Mouse (Mus musculus) intestine, embryonic 14.5 days (tissue): Measurements from ENCODE around the gene Hmgb2. TPM values are rescaled to one million over a fixed set of nuclear protein-coding genes. Genes with fewer than 3 reads are reported as not detected.

Experiments used
- ATAC-seq: fragments of 200-750 bp; cut with Nextera tagmentation; replicated peaks from 2 replicates; pipeline ENCODE4 v1.8.0; 2017; ENCODE audit warnings: low read depth, moderate number of reproducible peaks, moderate TSS enrichment, moderate library complexity; ENCODE audit not compliant: low FRiP score, low TSS enrichment
- DNase-seq: peaks from one replicate; pipeline ENCODE4 v3.0.0-alpha.2; 2018; ENCODE audit warnings: low spot score
- H3K27ac ChIP-seq: fragments of 300-500 bp; sonication (generic); 2 replicates; pipeline ENCODE4 v1.5.1; 2014; ENCODE audit warnings: low read depth, mild to moderate bottlenecking, control low read depth
- H3K27me3 ChIP-seq: fragments of 300-500 bp; sonication (generic); replicated peaks from 2 replicates; pipeline ENCODE4 v1.6.1; 2014; ENCODE audit warnings: low read length, control low read depth; ENCODE audit not compliant: control insufficient read depth, insufficient read depth
- H3K36me3 ChIP-seq: fragments of 300-500 bp; sonication (generic); 2 replicates; pipeline ENCODE4 v1.6.1; 2014; ENCODE audit warnings: low read length, control low read depth; ENCODE audit not compliant: control insufficient read depth, insufficient read depth
- H3K4me1 ChIP-seq: fragments of 300-500 bp; sonication (generic); replicated peaks from 2 replicates; pipeline ENCODE4 v1.6.1; 2014; ENCODE audit warnings: low read length, control low read depth, mixed read lengths; ENCODE audit not compliant: control insufficient read depth, insufficient read depth
- H3K4me2 ChIP-seq: fragments of 300-500 bp; sonication (generic); 2 replicates; pipeline ENCODE4 v1.6.1; 2014; ENCODE audit warnings: low read length
- H3K4me3 ChIP-seq: fragments of 300-500 bp; sonication (generic); 2 replicates; pipeline ENCODE4 v1.5.1; 2014; ENCODE audit warnings: low read depth, low read length, control low read depth, mixed read lengths
- H3K9ac ChIP-seq: fragments of 300-500 bp; sonication (generic); 2 replicates; pipeline ENCODE4 v1.6.1; 2014; ENCODE audit warnings: mild to moderate bottlenecking, low read length
- H3K9me3 ChIP-seq: fragments of 300-500 bp; sonication (generic); 2 replicates; pipeline ENCODE4 v1.6.1; 2016; ENCODE audit warnings: low read length, control low read depth; ENCODE audit not compliant: control insufficient read depth
- WGBS: fragments of 180-500 bp; shearing (Covaris S2); extraction: QIAGEN DNeasy Blood & Tissue Kit; methylation state at CpG from one replicate; pipeline ENCODE4 v1.1.7; 2014; 5-methylcytosine and 5-hydroxymethylcytosine counted together
- polyA plus RNA-seq: library from polyadenylated mRNA; unstranded; fragments of >200 nt; fragmentation: Nextera tagmentation; extraction: Ambion mirVana; gene quantifications from 2 replicates; pipeline ENCODE4 v1.2.1, GENCODE M21; 2014

The Hmgb2 gene
- polyA plus RNA-seq, 1 experiment from 2014 or later, result 378 TPM

- H3K4me2 ChIP-seq, result no peak overlapping the region
- no peaks in the 10 kb centered on the region for H3K27me3 ChIP-seq
- no peaks in the 10 kb centered on the region for H3K9me3 ChIP-seq
- DNase-seq (peak; percentile 23), ATAC-seq (no peak)
- H3K36me3 ChIP-seq, result peaks cover 19% of the 10 kb centered on the region
- 92% methylated on average over 6 of the region's 6 CpGs for WGBS
- no peak overlapping the region for H3K27ac ChIP-seq
- no peaks in the 10 kb centered on the region for H3K4me1 ChIP-seq
- H3K9ac ChIP-seq, result no peak overlapping the region
- no peak overlapping the region for H3K4me3 ChIP-seq
These were observed 24.5 kb downstream of the Hmgb2 start for GRCm38 (mm10) chr8:57536167-57536566.

- Histone ChIP-seq H3K9ac (no peak overlapping the region), H3K36me3 (peaks cover 19% of the 10 kb centered on the region), H3K27me3 (no peaks in the 10 kb centered on the region), H3K4me1 (no peaks in the 10 kb centered on the region), H3K9me3 (no peaks in the 10 kb centered on the region), H3K4me3 (no peak overlapping the region), H3K27ac (no peak overlapping the region), H3K4me2 (no peak overlapping the region)
- ATAC-seq (no peak), DNase-seq (no peak)
- 86% methylated on average over 7 of the region's 7 CpGs for WGBS
These were observed 26.9 kb downstream of the Hmgb2 start for GRCm38 (mm10) chr8:57538601-57539000.

GRCm38 (mm10) chr8:57540110-57540838 lies 28.6 kb downstream of the Hmgb2 start:
- no peak overlapping the region for H3K4me3 ChIP-seq

GRCm38 (mm10) chr8:57540951-57541350 lies 29.2 kb downstream of the Hmgb2 start:
- Histone ChIP-seq H3K4me2 (no peak overlapping the region), H3K4me1 (no peaks in the 10 kb centered on the region), H3K27me3 (no peaks in the 10 kb centered on the region), H3K27ac (no peak overlapping the region), H3K9ac (no peak overlapping the region), H3K36me3 (peaks cover 7% of the 10 kb centered on the region), H3K4me3 (no peak overlapping the region), H3K9me3 (no peaks in the 10 kb centered on the region)
- ATAC-seq, result no peak
- WGBS, result 87% methylated on average over 11 of the region's 11 CpGs
- no peak for DNase-seq

More at GRCm38 (mm10) chr8:57540110-57540838, 28.6 kb downstream of the Hmgb2 start:
- WGBS, result 45% methylated on average over 12 of the region's 12 CpGs
- Histone ChIP-seq H3K4me1 (no peaks in the 10 kb centered on the region), H3K36me3 (peaks cover 13% of the 10 kb centered on the region), H3K27me3 (no peaks in the 10 kb centered on the region), H3K9me3 (no peaks in the 10 kb centered on the region), H3K27ac (no peak overlapping the region), H3K4me2 (no peak overlapping the region), H3K9ac (no peak overlapping the region)
- ATAC-seq (no peak), DNase-seq (peak; percentile 83)

GRCm38 (mm10) chr8:57541405-57541804 lies 29.7 kb downstream of the Hmgb2 start:
- Histone ChIP-seq H3K9ac (no peak overlapping the region), H3K4me2 (no peak overlapping the region), H3K27ac (no peak overlapping the region), H3K36me3 (peaks cover 3% of the 10 kb centered on the region), H3K9me3 (no peaks in the 10 kb centered on the region), H3K4me3 (no peak overlapping the region), H3K4me1 (no peaks in the 10 kb centered on the region), H3K27me3 (no peaks in the 10 kb centered on the region)
- WGBS, result 90% methylated on average over 9 of the region's 9 CpGs
- ATAC-seq (no peak), DNase-seq (no peak)

- Histone ChIP-seq H3K36me3 (no peaks in the 10 kb centered on the region), H3K4me2 (no peak overlapping the region), H3K9me3 (no peaks in the 10 kb centered on the region), H3K27me3 (no peaks in the 10 kb centered on the region), H3K27ac (no peak overlapping the region), H3K9ac (no peak overlapping the region), H3K4me1 (no peaks in the 10 kb centered on the region), H3K4me3 (no peak overlapping the region)
- ATAC-seq, result no peak
- no peak for DNase-seq
- WGBS, result 89% methylated on average over 3 of the region's 3 CpGs
These were observed 34.7 kb downstream of the Hmgb2 start for GRCm38 (mm10) chr8:57546401-57546800.

- Histone ChIP-seq H3K4me1 (no peaks in the 10 kb centered on the region), H3K4me3 (no peak overlapping the region), H3K27ac (no peak overlapping the region), H3K27me3 (no peaks in the 10 kb centered on the region), H3K9me3 (no peaks in the 10 kb centered on the region), H3K36me3 (no peaks in the 10 kb centered on the region), H3K4me2 (no peak overlapping the region), H3K9ac (no peak overlapping the region)
- ATAC-seq, result no peak
- no peak for DNase-seq
- WGBS, result 88% methylated on average over 3 of the region's 3 CpGs
These were observed 35.1 kb downstream of the Hmgb2 start for GRCm38 (mm10) chr8:57546834-57547233.

- H3K9ac ChIP-seq, result no peak overlapping the region
- H3K27me3 ChIP-seq, result no peaks in the 10 kb centered on the region
- H3K27ac ChIP-seq, result no peak overlapping the region
- ATAC-seq (no peak), DNase-seq (no peak)
- no peaks in the 10 kb centered on the region for H3K36me3 ChIP-seq
- no peaks in the 10 kb centered on the region for H3K4me1 ChIP-seq
- no peak overlapping the region for H3K4me2 ChIP-seq
- no peak overlapping the region for H3K4me3 ChIP-seq
- H3K9me3 ChIP-seq, result no peaks in the 10 kb centered on the region
- 41% methylated on average over 12 of the region's 12 CpGs for WGBS
These were observed 35.9 kb downstream of the Hmgb2 start for GRCm38 (mm10) chr8:57547581-57547980.
